Mouse (Mus musculus): ENCODE measurements around the gene Tmed6. TPM values are rescaled to one million over a fixed set of nuclear protein-coding genes. Genes with fewer than 3 reads are reported as not detected.
A peak's percentile ranks its signal among the peaks of the same experiment; 100 is the strongest.

Gene Tmed6
- polyA plus RNA-seq, 1 experiment = 65.3 TPM

- peak overlapping the region; percentile 79 for H3K4me3 ChIP-seq (ENCODE audit: insufficient read depth, low read depth, low read length)
- no peaks in the 10 kb centered on the region for H3K36me3 ChIP-seq (ENCODE audit: control insufficient read depth, insufficient read depth, low read length)
- H3K4me1 ChIP-seq (ENCODE audit: control insufficient read depth, insufficient read depth, low read length) = no peaks in the 10 kb centered on the region; the same call in 1 of the 2 replicates
- peak overlapping the region; percentile 51 for H3K27ac ChIP-seq (ENCODE audit: insufficient read depth, low read depth, low read length)
- TF ChIP-seq CTCF (conservative IDR thresholded peaks at IDR 0.05; ENCODE audit: insufficient read depth, insufficient read length, low read depth, low read length) (no peak), POLR2A (IDR thresholded peaks at IDR 0.05; ENCODE audit: low read depth, low read length) (no peak)
- no peak for DNase-seq
- 2% methylated on average over 53 of the region's 53 CpGs for WGBS
- no peaks in the 10 kb centered on the region for H3K27me3 ChIP-seq (replicated peaks; ENCODE audit: control insufficient read depth, insufficient read depth, low read length)
Observed at GRCm38 (mm10) chr8:107095717-107096365, 30.4 kb upstream of the Tmed6 start.

DNA sequence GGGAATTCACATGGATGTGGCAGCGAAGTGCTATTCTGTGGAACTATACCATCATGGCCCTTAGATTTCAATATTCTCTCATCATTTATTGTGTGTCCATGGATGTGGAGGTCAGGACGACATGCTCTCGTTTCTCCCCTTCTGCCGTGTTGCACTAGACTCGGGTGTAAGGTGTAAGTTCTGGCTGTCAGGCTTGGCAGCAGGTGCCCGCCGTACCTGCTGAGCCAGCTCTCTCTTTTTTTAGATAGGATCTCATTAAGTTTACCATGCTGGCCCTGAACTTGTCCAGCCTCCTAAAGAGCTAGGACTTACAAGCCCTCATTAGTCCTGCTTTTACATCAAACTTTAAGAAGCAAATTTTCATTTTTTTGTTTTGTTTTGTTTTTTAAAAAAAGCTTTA, 25.1 kb upstream of the Tmed6 start:
- H3K4me3 ChIP-seq (ENCODE audit: insufficient read depth, low read depth, low read length) = no peak overlapping the region
- no peak overlapping the region for H3K27ac ChIP-seq (ENCODE audit: insufficient read depth, low read depth, low read length)

GRCm38 (mm10) chr8:107088526-107089063, 23.2 kb upstream of the Tmed6 start:
- no peak for DNase-seq
- H3K27ac ChIP-seq (ENCODE audit: insufficient read depth, low read depth, low read length) = no peak overlapping the region
- no peak for TF ChIP-seq POLR2A (IDR thresholded peaks at IDR 0.05; ENCODE audit: low read depth, low read length)
- no peaks in the 10 kb centered on the region for H3K27me3 ChIP-seq (replicated peaks; ENCODE audit: control insufficient read depth, insufficient read depth, low read length)
- H3K4me3 ChIP-seq (ENCODE audit: insufficient read depth, low read depth, low read length) = no peak overlapping the region
- 97% methylated on average over 5 of the region's 5 CpGs for WGBS
- H3K36me3 ChIP-seq (ENCODE audit: control insufficient read depth, insufficient read depth, low read length) = no peaks in the 10 kb centered on the region
- H3K4me1 ChIP-seq (ENCODE audit: control insufficient read depth, insufficient read depth, low read length) = no peaks in the 10 kb centered on the region

More for the DNA sequence above, 25.1 kb upstream of the Tmed6 start:
- H3K36me3 ChIP-seq (ENCODE audit: control insufficient read depth, insufficient read depth, low read length) = no peaks in the 10 kb centered on the region
- no peak for DNase-seq
- H3K4me1 ChIP-seq (ENCODE audit: control insufficient read depth, insufficient read depth, low read length) = no peaks in the 10 kb centered on the region
- 87% methylated on average over 7 of the region's 7 CpGs for WGBS
- H3K27me3 ChIP-seq (replicated peaks; ENCODE audit: control insufficient read depth, insufficient read depth, low read length) = no peaks in the 10 kb centered on the region
- TF ChIP-seq CTCF (conservative IDR thresholded peaks at IDR 0.05; ENCODE audit: insufficient read depth, insufficient read length, low read depth, low read length) (no peak), POLR2A (IDR thresholded peaks at IDR 0.05; ENCODE audit: low read depth, low read length) (no peak)

DNA sequence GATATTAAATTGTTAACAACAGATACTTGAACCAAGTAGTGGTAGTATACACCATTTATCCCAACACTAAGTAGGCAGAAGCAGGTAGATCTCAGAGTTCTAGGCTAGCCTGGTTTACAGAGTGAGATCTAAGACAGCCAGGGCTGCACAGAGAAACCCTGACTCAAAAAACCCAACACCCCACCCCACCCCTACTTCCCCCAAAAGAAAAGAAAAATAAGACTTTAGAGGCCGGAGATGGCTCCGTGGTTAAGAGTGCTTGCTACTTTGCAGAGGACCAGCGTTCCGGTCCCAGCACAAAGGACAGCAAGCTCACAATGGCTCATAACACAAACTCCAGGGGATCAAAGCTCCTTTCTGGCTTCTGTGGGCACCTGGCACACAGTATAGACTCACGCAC, 20.6 kb upstream of the Tmed6 start:
- Histone ChIP-seq H3K27ac (ENCODE audit: insufficient read depth, low read depth, low read length) (no peak overlapping the region), H3K27me3 (replicated peaks; ENCODE audit: control insufficient read depth, insufficient read depth, low read length) (no peaks in the 10 kb centered on the region), H3K4me1 (ENCODE audit: control insufficient read depth, insufficient read depth, low read length) (no peaks in the 10 kb centered on the region), H3K4me3 (ENCODE audit: insufficient read depth, low read depth, low read length) (no peak overlapping the region), H3K36me3 (ENCODE audit: control insufficient read depth, insufficient read depth, low read length) (no peaks in the 10 kb centered on the region; the same call in none of the 2 replicates)
- over 99% methylated on average over 5 of the region's 5 CpGs for WGBS
- TF ChIP-seq CTCF (conservative IDR thresholded peaks at IDR 0.05; ENCODE audit: insufficient read depth, insufficient read length, low read depth, low read length) (no peak), POLR2A (IDR thresholded peaks at IDR 0.05; ENCODE audit: low read depth, low read length) (no peak)
- DNase-seq = no peak

DNA sequence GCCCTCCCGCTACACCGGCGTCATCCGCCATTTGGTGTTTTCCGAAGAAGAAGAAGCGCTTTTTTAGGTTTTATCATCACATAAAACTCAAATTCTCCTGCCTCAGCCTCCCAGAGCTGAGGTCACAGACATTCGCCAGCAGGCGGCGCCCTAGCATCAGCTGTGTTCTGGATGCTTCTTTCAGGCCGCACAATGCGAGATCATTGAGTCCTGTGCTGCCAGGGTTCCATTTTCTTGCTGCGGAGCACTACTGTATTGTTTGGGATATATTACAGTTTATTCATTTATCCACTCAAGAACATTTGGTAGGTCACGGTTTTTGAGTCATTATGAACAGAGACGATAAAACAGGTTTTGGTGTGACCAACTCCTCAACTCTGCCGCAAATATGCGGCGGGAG, 19.9 kb upstream of the Tmed6 start:
- WGBS = 98% methylated on average over 17 of the region's 17 CpGs
- no peak overlapping the region for H3K4me3 ChIP-seq (ENCODE audit: insufficient read depth, low read depth, low read length)
- H3K36me3 ChIP-seq (ENCODE audit: control insufficient read depth, insufficient read depth, low read length) = peaks cover 2% of the 10 kb centered on the region
- TF ChIP-seq CTCF (conservative IDR thresholded peaks at IDR 0.05; ENCODE audit: insufficient read depth, insufficient read length, low read depth, low read length) (peak; percentile 32; the same call in 1 of the 2 replicates), POLR2A (IDR thresholded peaks at IDR 0.05; ENCODE audit: low read depth, low read length) (no peak)
- H3K27me3 ChIP-seq (replicated peaks; ENCODE audit: control insufficient read depth, insufficient read depth, low read length) = no peaks in the 10 kb centered on the region
- H3K27ac ChIP-seq (ENCODE audit: insufficient read depth, low read depth, low read length) = no peak overlapping the region
- H3K4me1 ChIP-seq (ENCODE audit: control insufficient read depth, insufficient read depth, low read length) = no peaks in the 10 kb centered on the region
- DNase-seq = no peak

- Histone ChIP-seq H3K36me3 (ENCODE audit: control insufficient read depth, insufficient read depth, low read length) (peaks cover 4% of the 10 kb centered on the region), H3K27ac (ENCODE audit: insufficient read depth, low read depth, low read length) (no peak overlapping the region), H3K27me3 (replicated peaks; ENCODE audit: control insufficient read depth, insufficient read depth, low read length) (no peaks in the 10 kb centered on the region), H3K4me3 (ENCODE audit: insufficient read depth, low read depth, low read length) (no peak overlapping the region), H3K4me1 (ENCODE audit: control insufficient read depth, insufficient read depth, low read length) (no peaks in the 10 kb centered on the region)
- DNase-seq = no peak
- TF ChIP-seq POLR2A (IDR thresholded peaks at IDR 0.05; ENCODE audit: low read depth, low read length) (no peak), CTCF (conservative IDR thresholded peaks at IDR 0.05; ENCODE audit: insufficient read depth, insufficient read length, low read depth, low read length) (no peak)
- 87% methylated on average over 7 of the region's 7 CpGs for WGBS
Observed at GRCm38 (mm10) chr8:107076239-107076888, 10.9 kb upstream of the Tmed6 start.

- 84% methylated on average over 1 of the region's 1 CpGs for WGBS
- Histone ChIP-seq H3K4me1 (ENCODE audit: control insufficient read depth, insufficient read depth, low read length) (no peaks in the 10 kb centered on the region), H3K36me3 (ENCODE audit: control insufficient read depth, insufficient read depth, low read length) (peaks cover 2% of the 10 kb centered on the region; the same call in 1 of the 2 replicates), H3K27me3 (replicated peaks; ENCODE audit: control insufficient read depth, insufficient read depth, low read length) (no peaks in the 10 kb centered on the region), H3K4me3 (ENCODE audit: insufficient read depth, low read depth, low read length) (no peak overlapping the region), H3K27ac (ENCODE audit: insufficient read depth, low read depth, low read length) (no peak overlapping the region)
- no peak for TF ChIP-seq POLR2A (IDR thresholded peaks at IDR 0.05; ENCODE audit: low read depth, low read length)
- no peak for TF ChIP-seq CTCF (conservative IDR thresholded peaks at IDR 0.05; ENCODE audit: insufficient read depth, insufficient read length, low read depth, low read length)
- no peak for DNase-seq
Observed at GRCm38 (mm10) chr8:107074128-107074527, 8.7 kb upstream of the Tmed6 start.
